Mouse (Mus musculus): Measurements from ENCODE around the gene Sp110.
A peak's percentile ranks its signal among the peaks of the same experiment; 100 is the strongest.
"Not testable (repeated sequence)": the region's sequence is repeated elsewhere in the genome, so short reads cannot be mapped to it uniquely, and the experiment has no call there.

Gene Sp110

GRCm38 (mm10) chr1:85555261-85555660 is 43.4 kb downstream of the Sp110 start:
- peak; percentile 17 to 29 for DNase-seq (ENCODE audit: low spot score in 2 of 2)

GRCm38 (mm10) chr1:85546442-85546841 is 52.2 kb downstream of the Sp110 start:
- DNase-seq (ENCODE audit: low spot score in 2 of 2): not testable (repeated sequence)

- not testable (repeated sequence) for DNase-seq (ENCODE audit: low spot score in 2 of 2)
Measured at GRCm38 (mm10) chr1:85543818-85544217, 54.8 kb downstream of the Sp110 start.

GRCm38 (mm10) chr1:85528451-85529110 is 70.0 kb downstream of the Sp110 start:
- DNase-seq (ENCODE audit: low spot score in 2 of 2): not testable (repeated sequence)
